Comparison of ENCODE assay signal across 10 mouse cellular contexts in the genomic region with DNA sequence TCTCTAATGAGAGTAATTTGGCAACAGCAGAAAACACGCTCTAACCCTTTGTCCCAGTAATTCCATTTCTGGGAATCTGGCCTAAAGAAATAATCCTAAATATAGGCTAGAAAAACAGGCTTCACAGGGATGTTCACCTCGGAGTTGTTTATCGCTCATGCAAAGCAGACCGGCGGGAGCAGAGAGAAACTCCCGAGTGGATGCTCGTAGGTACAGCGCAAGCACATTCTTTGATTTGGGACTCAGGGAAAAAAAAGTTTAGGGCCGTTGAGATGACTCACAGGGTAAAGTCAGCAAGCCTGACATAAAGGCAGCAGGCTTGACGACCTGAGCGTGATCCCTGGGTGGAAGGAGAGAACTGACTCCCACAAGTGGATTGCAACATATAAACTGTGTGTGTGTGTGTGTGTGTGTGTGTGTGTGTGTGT.
A peak's percentile ranks its signal among the peaks of the same experiment; 100 is the strongest.
DNase-seq lines count a peak whose midpoint lies in the region; ATAC-seq and TF ChIP-seq lines count a peak whose summit lies in the region.
"Had no signal": no experiment of that assay in that cellular context is flagged by ENCODE, and none has a peak within 500 bp of the region (broad histone marks: within the 10 kb centered on the region; RNA-seq: fewer than 3 reads in every experiment).

No protein-coding gene starts in this region.

- no peak overlapping the region for H3K4me2 ChIP-seq in forebrain, embryonic 15.5 days (replicated peaks)
- H3K4me2 ChIP-seq in forebrain, embryonic 12.5 days, result no peak overlapping the region
- H3K4me2 ChIP-seq in intestine, embryonic 15.5 days (replicated peaks), result no peak overlapping the region
- H3K4me2 ChIP-seq: liver, embryonic 12.5 days; midbrain, embryonic 11.5 days had no signal

- H3K9ac ChIP-seq in forebrain, embryonic 15.5 days (replicated peaks), result no peak overlapping the region
- no peak overlapping the region for H3K9ac ChIP-seq in forebrain, embryonic 12.5 days
- H3K9ac ChIP-seq in intestine, embryonic 15.5 days, result no peak overlapping the region
- H3K9ac ChIP-seq: liver, embryonic 12.5 days had no signal

- no peak overlapping the region for H3ac ChIP-seq in C2C12 (ENCODE audit: control insufficient read depth, insufficient read length, low read depth)

- H3K27ac ChIP-seq in forebrain, embryonic 15.5 days (replicated peaks), result peak overlapping the region; percentile 53
- no peak overlapping the region for H3K27ac ChIP-seq in forebrain, embryonic 12.5 days
- peak overlapping the region; percentile 65; the same call in 1 of the 2 replicates for H3K27ac ChIP-seq in left cerebral cortex, adult 2 months
- no peak overlapping the region for H3K27ac ChIP-seq in intestine, embryonic 15.5 days
- H3K27ac ChIP-seq: liver, embryonic 12.5 days had no signal

- peaks cover 53% of the 10 kb centered on the region for H3K4me1 ChIP-seq in forebrain, embryonic 15.5 days
- H3K4me1 ChIP-seq in forebrain, embryonic 12.5 days, result peaks cover 36% of the 10 kb centered on the region
- H3K4me1 ChIP-seq in intestine, embryonic 15.5 days (replicated peaks), result peaks cover 40% of the 10 kb centered on the region

- H3K36me3 ChIP-seq in forebrain, embryonic 15.5 days, result no peaks in the 10 kb centered on the region
- peaks cover 2% of the 10 kb centered on the region; the same call in 1 of the 2 replicates for H3K36me3 ChIP-seq in forebrain, embryonic 12.5 days (replicated peaks)
- H3K36me3 ChIP-seq in C2C12 (ENCODE audit: control insufficient read depth, insufficient read depth), result no peaks in the 10 kb centered on the region
- no peaks in the 10 kb centered on the region for H3K36me3 ChIP-seq in intestine, embryonic 15.5 days

- intact Hi-C loops in left cerebral cortex, adult 2 months (cut with DNase I), result no loop called here

- no peaks in the 10 kb centered on the region for H3K9me3 ChIP-seq in forebrain, embryonic 15.5 days
- H3K9me3 ChIP-seq in forebrain, embryonic 12.5 days, result no peaks in the 10 kb centered on the region
- H3K9me3 ChIP-seq in intestine, embryonic 15.5 days, result no peaks in the 10 kb centered on the region
- H3K9me3 ChIP-seq: liver, embryonic 12.5 days had no signal

- no peak overlapping the region for H3K4me3 ChIP-seq in forebrain, embryonic 15.5 days
- no peak overlapping the region for H3K4me3 ChIP-seq in forebrain, embryonic 12.5 days (replicated peaks)
- no peak overlapping the region for H3K4me3 ChIP-seq in left cerebral cortex, adult 2 months
- H3K4me3 ChIP-seq in C2C12 (ENCODE audit: insufficient read depth, poor library complexity, severe bottlenecking), result no peak overlapping the region
- H3K4me3 ChIP-seq in intestine, embryonic 15.5 days (replicated peaks), result no peak overlapping the region
- H3K4me3 ChIP-seq: liver, embryonic 12.5 days had no signal

- WGBS in forebrain, embryonic 15.5 days, result 52% methylated on average over 11 of the region's 11 CpGs
- WGBS in forebrain, embryonic 12.5 days, result 84% methylated on average over 11 of the region's 11 CpGs
- WGBS in intestine, embryonic 15.5 days, result 46% methylated on average over 11 of the region's 11 CpGs

- no peak for TF ChIP-seq CTCF in left cerebral cortex, adult 2 months (IDR thresholded peaks at IDR 0.05)
- TF ChIP-seq CTCF in C2C12 (IDR thresholded peaks at IDR 0.05; ENCODE audit: control insufficient read depth, insufficient read depth, insufficient read length), result no peak

- peaks cover 53% of the 10 kb centered on the region for H3K79me2 ChIP-seq in C2C12 (ENCODE audit: control insufficient read depth, insufficient read depth)

- no peaks in the 10 kb centered on the region for H3K27me3 ChIP-seq in forebrain, embryonic 15.5 days
- H3K27me3 ChIP-seq in forebrain, embryonic 12.5 days, result no peaks in the 10 kb centered on the region
- H3K27me3 ChIP-seq in C2C12 (ENCODE audit: control insufficient read depth, insufficient read depth, insufficient read length), result no peaks in the 10 kb centered on the region
- H3K27me3 ChIP-seq in intestine, embryonic 15.5 days (replicated peaks), result no peaks in the 10 kb centered on the region
- H3K27me3 ChIP-seq: liver, embryonic 12.5 days had no signal

- no peak for ATAC-seq in forebrain, embryonic 15.5 days (replicated peaks)
- no peak for ATAC-seq in forebrain, embryonic 12.5 days (ENCODE audit: low FRiP score)
- peak; percentile 26 for ATAC-seq in intestine, embryonic 15.5 days
- ATAC-seq: liver, embryonic 12.5 days had no signal

- DNase-seq in left cerebral cortex, adult 2 months (ENCODE audit: extremely low spot score in 1 of 2, low spot score in 2 of 2), result no peak
- no peak for DNase-seq in left cerebral cortex, adult 8-10 months (ENCODE audit: low spot score in 2 of 2)
- DNase-seq in layer of hippocampus, postnatal 10 days (ENCODE audit: low spot score in 2 of 2), result no peak
- no peak for DNase-seq in adrenal gland, adult 18-20 months (ENCODE audit: low spot score in 2 of 2)

- peaks cover 6% of the 10 kb centered on the region for H3K79me3 ChIP-seq in C2C12 (ENCODE audit: low read depth)

TF ChIP-seq in C2C12, 6 proteins besides CTCF, POLR2A, EP300 and RAD21:
- TF ChIP-seq MYOD1 (IDR thresholded peaks at IDR 0.05; ENCODE audit: control insufficient read depth, insufficient read length, low read depth) (no peak), MYOG (IDR thresholded peaks at IDR 0.05; ENCODE audit: control insufficient read depth, extremely low read depth, insufficient read length) (no peak), FOSL1 (IDR thresholded peaks at IDR 0.05; ENCODE audit: insufficient read depth, low read length, poor library complexity, severe bottlenecking) (no peak), USF1 (IDR thresholded peaks at IDR 0.05; ENCODE audit: low read depth) (no peak), CEBPB (IDR thresholded peaks at IDR 0.05; ENCODE audit: low read depth) (peak; percentile 75), MAX (IDR thresholded peaks at IDR 0.05) (no peak)

Comparison
In these comparisons a context has a peak if more than half of its experiments do, and no peak if none do; other contexts are left out.
1. H3K27ac ChIP-seq: peak in forebrain, embryonic 15.5 days (single experiment) and left cerebral cortex, adult 2 months (single experiment); none in forebrain, embryonic 12.5 days (single experiment) and intestine, embryonic 15.5 days (single experiment).